Mouse (Mus musculus): ENCODE measurements around the gene Chrnb1. TPM values are rescaled to one million over a fixed set of nuclear protein-coding genes. Genes with fewer than 3 reads are reported as not detected.

Gene Chrnb1
- 3.9 and 4.7 TPM in 2 replicates for polyA plus RNA-seq (2015; fragmentation: Nextera tagmentation; extraction: Ambion mirVana)

- WGBS = 1% methylated on average over 52 of the region's 52 CpGs
- ATAC-seq = peak; percentile 98
- peak within 1 kb of the TSS; percentile 96 for H3K4me2 ChIP-seq (ENCODE audit: low read depth, low read length)
- H3K9me3 ChIP-seq (ENCODE audit: control insufficient read depth, low read length) = no peaks in the 10 kb centered on the region
- H3K4me1 ChIP-seq (ENCODE audit: control insufficient read depth, insufficient read depth, low read length) = peaks cover 15% of the 10 kb centered on the region
- H3K36me3 ChIP-seq (ENCODE audit: control insufficient read depth, insufficient read depth, low read length) = no peaks in the 10 kb centered on the region
- H3K27me3 ChIP-seq (replicated peaks; ENCODE audit: control insufficient read depth, insufficient read depth, low read length) = no peaks in the 10 kb centered on the region
- H3K27ac ChIP-seq (ENCODE audit: low read length) = no peak within 1 kb of the TSS
- H3K4me3 ChIP-seq (ENCODE audit: low read length) = peak within 1 kb of the TSS; percentile 54
- peak within 1 kb of the TSS; percentile 62 for H3K9ac ChIP-seq (ENCODE audit: low read depth, low read length)
Observed at GRCm38 (mm10) chr11:69795168-69795982, at the start of gene Chrnb1. Gene Chrnb1, minus strand, starts transcription at chr11:69795943.

DNA sequence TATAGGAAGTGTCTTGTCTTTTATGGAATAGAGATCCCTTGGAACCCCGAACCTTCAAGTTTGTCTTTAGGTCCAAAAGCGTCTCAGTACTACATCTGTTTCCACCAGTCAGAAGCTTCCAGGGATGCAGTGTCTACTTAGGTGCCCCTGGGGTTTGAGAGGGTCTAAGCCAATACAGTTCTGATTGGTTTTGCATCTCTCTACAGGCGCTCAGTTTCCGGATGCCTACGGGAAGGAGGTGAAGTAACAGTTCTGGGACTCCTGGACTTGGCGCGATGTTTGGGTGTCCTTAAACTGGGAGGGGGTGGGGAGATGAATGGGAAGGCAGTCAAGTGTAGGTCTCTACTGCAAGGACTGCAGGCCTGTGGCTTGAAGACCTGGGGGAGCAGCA is 43.0 kb upstream of the Chrnb1 start:
- WGBS = under 1% methylated on average over 7 of the region's 7 CpGs
- peak; percentile 16; the same call in 1 of the 2 replicates for ATAC-seq
- H3K4me2 ChIP-seq (ENCODE audit: low read depth, low read length) = peak overlapping the region; percentile 75

GRCm38 (mm10) chr11:69837952-69838713 is 42.4 kb upstream of the Chrnb1 start, which contains the start of gene Tmem256:
Gene Tmem256, plus strand, starts transcription at chr11:69838514.
- H3K4me1 ChIP-seq (ENCODE audit: control insufficient read depth, insufficient read depth, low read length) = peaks cover 29% of the 10 kb centered on the region
- H3K9me3 ChIP-seq (ENCODE audit: control insufficient read depth, low read length) = no peaks in the 10 kb centered on the region
- H3K9ac ChIP-seq (ENCODE audit: low read depth, low read length) = peak within 1 kb of the TSS; percentile 79
- WGBS = 0% methylated on average over 34 of the region's 34 CpGs
- peak within 1 kb of the TSS; percentile 95 for H3K4me2 ChIP-seq (ENCODE audit: low read depth, low read length)
- H3K27me3 ChIP-seq (replicated peaks; ENCODE audit: control insufficient read depth, insufficient read depth, low read length) = peaks cover 5% of the 10 kb centered on the region; the same call in 1 of the 2 replicates
- ATAC-seq = peak; percentile 93
- H3K27ac ChIP-seq (ENCODE audit: low read length) = peak within 1 kb of the TSS; percentile 93
- H3K36me3 ChIP-seq (ENCODE audit: control insufficient read depth, insufficient read depth, low read length) = 0 out of 2 replicates have a peak, but pooled peaks cover 3% of the 10 kb centered on the region
- peak within 1 kb of the TSS; percentile 71 for H3K4me3 ChIP-seq (ENCODE audit: low read length)

More for the DNA sequence above, 43.0 kb upstream of the Chrnb1 start:
- H3K9me3 ChIP-seq (ENCODE audit: control insufficient read depth, low read length) = no peaks in the 10 kb centered on the region
- H3K4me1 ChIP-seq (ENCODE audit: control insufficient read depth, insufficient read depth, low read length) = peaks cover 27% of the 10 kb centered on the region
- H3K9ac ChIP-seq (ENCODE audit: low read depth, low read length) = peak overlapping the region; percentile 79
- H3K27me3 ChIP-seq (replicated peaks; ENCODE audit: control insufficient read depth, insufficient read depth, low read length) = peaks cover 5% of the 10 kb centered on the region; the same call in 1 of the 2 replicates
- peak overlapping the region; percentile 71 for H3K4me3 ChIP-seq (ENCODE audit: low read length)
- 0 out of 2 replicates have a peak, but pooled peaks cover 3% of the 10 kb centered on the region for H3K36me3 ChIP-seq (ENCODE audit: control insufficient read depth, insufficient read depth, low read length)
- peak overlapping the region; percentile 93 for H3K27ac ChIP-seq (ENCODE audit: low read length)

DNA sequence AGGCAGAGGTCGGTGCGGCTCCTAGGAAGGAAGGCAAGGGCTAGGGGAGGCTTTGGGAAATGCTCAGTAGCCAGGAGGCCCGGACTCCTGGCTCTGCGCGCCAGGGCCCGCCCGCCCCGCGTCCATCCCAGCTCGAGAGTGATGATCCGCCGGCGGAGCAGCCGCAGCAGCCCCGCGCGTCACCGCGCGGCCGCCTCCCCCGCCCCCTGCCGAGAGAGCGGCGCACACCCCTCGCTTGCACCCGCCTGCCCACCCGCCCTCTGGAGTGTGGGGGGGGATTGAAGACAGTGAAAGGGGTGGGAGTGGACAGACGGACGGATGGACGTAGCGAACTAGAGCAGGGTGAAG is 41.8 kb upstream of the Chrnb1 start, which contains the start of gene Nlgn2:
TSS of gene Nlgn2 (minus strand) at position 181 of the 348 bp plus-strand sequence.
- ATAC-seq = peak; percentile 64
- Histone ChIP-seq H3K4me2 (ENCODE audit: low read depth, low read length) (peak within 1 kb of the TSS; percentile 95), H3K27me3 (replicated peaks; ENCODE audit: control insufficient read depth, insufficient read depth, low read length) (peaks cover 5% of the 10 kb centered on the region; the same call in 1 of the 2 replicates), H3K4me3 (ENCODE audit: low read length) (peak within 1 kb of the TSS; percentile 71), H3K9ac (ENCODE audit: low read depth, low read length) (peak within 1 kb of the TSS; percentile 79), H3K36me3 (ENCODE audit: control insufficient read depth, insufficient read depth, low read length) (0 out of 2 replicates have a peak, but pooled peaks cover 3% of the 10 kb centered on the region), H3K27ac (ENCODE audit: low read length) (peak within 1 kb of the TSS; percentile 93), H3K4me1 (ENCODE audit: control insufficient read depth, insufficient read depth, low read length) (peaks cover 29% of the 10 kb centered on the region), H3K9me3 (ENCODE audit: control insufficient read depth, low read length) (no peaks in the 10 kb centered on the region)
- WGBS = 0% methylated on average over 31 of the region's 32 CpGs

- WGBS = 2% methylated on average over 49 of the region's 52 CpGs
- Histone ChIP-seq H3K4me2 (ENCODE audit: low read depth, low read length) (peak overlapping the region; percentile 95), H3K9ac (ENCODE audit: low read depth, low read length) (peak overlapping the region; percentile 79), H3K4me1 (ENCODE audit: control insufficient read depth, insufficient read depth, low read length) (peaks cover 29% of the 10 kb centered on the region), H3K9me3 (ENCODE audit: control insufficient read depth, low read length) (no peaks in the 10 kb centered on the region), H3K36me3 (ENCODE audit: control insufficient read depth, insufficient read depth, low read length) (0 out of 2 replicates have a peak, but pooled peaks cover 3% of the 10 kb centered on the region), H3K4me3 (ENCODE audit: low read length) (peak overlapping the region; percentile 71), H3K27me3 (replicated peaks; ENCODE audit: control insufficient read depth, insufficient read depth, low read length) (peaks cover 5% of the 10 kb centered on the region; the same call in 1 of the 2 replicates), H3K27ac (ENCODE audit: low read length) (peak overlapping the region; percentile 81)
- ATAC-seq = peak; percentile 7; the same call in 1 of the 2 replicates
Observed at GRCm38 (mm10) chr11:69836703-69837576, 41.2 kb upstream of the Chrnb1 start.

GRCm38 (mm10) chr11:69835966-69836335 is 40.2 kb upstream of the Chrnb1 start:
- H3K9ac ChIP-seq (ENCODE audit: low read depth, low read length) = peak overlapping the region; percentile 78
- peaks cover 29% of the 10 kb centered on the region for H3K4me1 ChIP-seq (ENCODE audit: control insufficient read depth, insufficient read depth, low read length)
- 29% methylated on average over 4 of the region's 4 CpGs for WGBS
- H3K27ac ChIP-seq (ENCODE audit: low read length) = no peak overlapping the region
- H3K27me3 ChIP-seq (replicated peaks; ENCODE audit: control insufficient read depth, insufficient read depth, low read length) = peaks cover 5% of the 10 kb centered on the region; the same call in 1 of the 2 replicates
- 0 out of 2 replicates have a peak, but pooled peaks cover 3% of the 10 kb centered on the region for H3K36me3 ChIP-seq (ENCODE audit: control insufficient read depth, insufficient read depth, low read length)
- no peak for ATAC-seq
- peak overlapping the region; percentile 71 for H3K4me3 ChIP-seq (ENCODE audit: low read length)
- H3K9me3 ChIP-seq (ENCODE audit: control insufficient read depth, low read length) = no peaks in the 10 kb centered on the region
- peak overlapping the region; percentile 95 for H3K4me2 ChIP-seq (ENCODE audit: low read depth, low read length)

- Histone ChIP-seq H3K9ac (ENCODE audit: low read depth, low read length) (peak overlapping the region; percentile 78), H3K4me2 (ENCODE audit: low read depth, low read length) (peak overlapping the region; percentile 95), H3K27me3 (replicated peaks; ENCODE audit: control insufficient read depth, insufficient read depth, low read length) (peaks cover 5% of the 10 kb centered on the region; the same call in 1 of the 2 replicates), H3K27ac (ENCODE audit: low read length) (no peak overlapping the region), H3K36me3 (ENCODE audit: control insufficient read depth, insufficient read depth, low read length) (0 out of 2 replicates have a peak, but pooled peaks cover 3% of the 10 kb centered on the region), H3K4me1 (ENCODE audit: control insufficient read depth, insufficient read depth, low read length) (peaks cover 29% of the 10 kb centered on the region), H3K9me3 (ENCODE audit: control insufficient read depth, low read length) (no peaks in the 10 kb centered on the region), H3K4me3 (ENCODE audit: low read length) (peak overlapping the region; percentile 71; the same call in 1 of the 2 replicates)
- 26% methylated on average over 9 of the region's 9 CpGs for WGBS
- no peak for ATAC-seq
Observed at GRCm38 (mm10) chr11:69835326-69835965, 39.7 kb upstream of the Chrnb1 start.

GRCm38 (mm10) chr11:69834001-69834549 is 38.3 kb upstream of the Chrnb1 start:
- Histone ChIP-seq H3K4me2 (ENCODE audit: low read depth, low read length) (peak overlapping the region; percentile 95), H3K27ac (ENCODE audit: low read length) (0 out of 2 replicates have a peak overlapping the region, but pooled peaks have one; percentile 2), H3K4me3 (ENCODE audit: low read length) (peak overlapping the region; percentile 45), H3K4me1 (ENCODE audit: control insufficient read depth, insufficient read depth, low read length) (peaks cover 29% of the 10 kb centered on the region), H3K36me3 (ENCODE audit: control insufficient read depth, insufficient read depth, low read length) (0 out of 2 replicates have a peak, but pooled peaks cover 3% of the 10 kb centered on the region), H3K27me3 (replicated peaks; ENCODE audit: control insufficient read depth, insufficient read depth, low read length) (peaks cover 5% of the 10 kb centered on the region; the same call in 1 of the 2 replicates), H3K9ac (ENCODE audit: low read depth, low read length) (peak overlapping the region; percentile 78), H3K9me3 (ENCODE audit: control insufficient read depth, low read length) (no peaks in the 10 kb centered on the region)
- 6% methylated on average over 46 of the region's 48 CpGs for WGBS
- ATAC-seq = no peak

Data from intestine, embryonic 16.5 days (tissue).